Mouse (Mus musculus) embryonic facial prominence, embryonic 14.5 days (tissue): ENCODE measurements around the gene Zdhhc4. TPM values are rescaled to one million over a fixed set of nuclear protein-coding genes. Genes with fewer than 3 reads are reported as not detected.

Source experiments
- ATAC-seq: fragments of 200-750 bp; cut with Nextera tagmentation; 2 replicates; pipeline ENCODE4 v1.8.0; 2017; ENCODE audit warnings: low read depth, moderate number of reproducible peaks, moderate TSS enrichment
- DNase-seq: peaks from one replicate; pipeline ENCODE4 v3.0.0-alpha.2; 2015; ENCODE audit warnings: low spot score
- H3K27ac ChIP-seq: fragments of 300-500 bp; sonication (generic); replicated peaks from 2 replicates; pipeline ENCODE4 v1.5.1; 2014; ENCODE audit warnings: low read depth, mild to moderate bottlenecking, low read length, moderate library complexity
- H3K27me3 ChIP-seq: fragments of 300-500 bp; sonication (generic); replicated peaks from 2 replicates; pipeline ENCODE4 v1.6.1; 2014; ENCODE audit warnings: low read length; ENCODE audit not compliant: control insufficient read depth, insufficient read depth
- H3K36me3 ChIP-seq: fragments of 300-500 bp; sonication (generic); 2 replicates; pipeline ENCODE4 v1.6.1; 2014; ENCODE audit warnings: low read length, mixed read lengths; ENCODE audit not compliant: control insufficient read depth, insufficient read depth
- H3K4me1 ChIP-seq: fragments of 300-500 bp; sonication (generic); 2 replicates; pipeline ENCODE4 v1.6.1; 2014; ENCODE audit warnings: antibody characterized with exemption, low read length; ENCODE audit not compliant: control insufficient read depth, insufficient read depth
- H3K4me2 ChIP-seq: fragments of 300-500 bp; sonication (generic); 2 replicates; pipeline ENCODE4 v1.6.1; 2014; ENCODE audit warnings: low read depth, mild to moderate bottlenecking, low read length, moderate library complexity, mixed read lengths
- H3K4me3 ChIP-seq: fragments of 300-500 bp; sonication (generic); 2 replicates; pipeline ENCODE4 v1.5.1; 2014; ENCODE audit warnings: low read depth, mild to moderate bottlenecking, low read length
- H3K9ac ChIP-seq: fragments of 300-500 bp; sonication (generic); 2 replicates; pipeline ENCODE4 v1.6.1; 2014; ENCODE audit warnings: low read depth, mild to moderate bottlenecking, low read length, moderate library complexity, mixed read lengths
- H3K9me3 ChIP-seq: fragments of 300-500 bp; sonication (generic); 2 replicates; pipeline ENCODE4 v1.6.1; 2016; ENCODE audit warnings: low read length; ENCODE audit not compliant: control insufficient read depth
- WGBS: fragments of 180-500 bp; shearing (Covaris S2); extraction: QIAGEN DNeasy Blood & Tissue Kit; methylation state at CpG from one replicate; pipeline ENCODE4 v1.1.7; 2014; 5-methylcytosine and 5-hydroxymethylcytosine counted together
- polyA plus RNA-seq: library from polyadenylated mRNA; unstranded; fragments of >200 nt; fragmentation: Nextera tagmentation; extraction: Ambion mirVana; gene quantifications from 2 replicates; pipeline ENCODE4 v1.2.1, GENCODE M21; 2014

Gene Zdhhc4
- 68.3 and 74.7 TPM in 2 replicates for polyA plus RNA-seq

DNA sequence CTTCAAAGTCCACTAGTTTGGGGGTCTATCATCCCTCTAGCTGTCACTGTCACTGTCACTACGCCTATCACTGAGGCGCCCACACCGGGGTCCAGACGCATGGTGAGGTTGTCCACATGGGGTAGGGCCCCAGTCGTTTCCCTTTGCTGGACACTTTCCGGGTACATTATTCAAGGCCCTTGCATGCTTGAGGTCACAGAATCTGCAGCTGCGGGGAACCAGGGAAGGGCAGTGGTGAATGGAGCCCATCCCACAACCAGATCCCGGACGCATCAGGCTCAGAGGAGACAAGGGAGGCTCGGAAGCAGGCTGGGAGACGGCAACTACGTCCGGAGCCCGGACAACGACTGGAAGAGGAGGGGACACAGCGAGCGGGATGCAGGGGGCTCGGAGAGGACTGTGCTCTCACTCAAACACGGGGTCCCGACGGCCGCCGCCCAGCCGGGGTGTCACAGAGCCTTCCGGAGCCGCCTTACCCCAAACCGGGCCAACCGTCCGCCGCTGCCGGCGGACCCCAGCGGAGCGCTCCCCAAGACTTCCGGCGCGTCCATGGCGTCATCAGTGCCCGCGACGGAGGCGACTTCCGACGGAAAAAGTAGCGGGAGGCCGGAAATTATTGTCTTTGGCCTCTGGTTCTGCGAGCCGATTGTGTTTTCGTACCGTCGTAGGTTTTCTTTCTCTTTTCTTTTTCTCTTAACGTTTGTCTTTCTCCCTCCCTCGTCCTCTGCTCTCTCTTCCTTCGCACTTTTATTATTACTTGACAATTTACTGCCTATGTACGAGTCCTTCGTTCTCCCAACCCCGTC, at the start of gene Zdhhc4:
Zdhhc4 (minus strand) TSS at position 567 of the 806 bp plus-strand sequence.
- Histone ChIP-seq H3K4me1 (peaks cover 13% of the 10 kb centered on the region), H3K27me3 (no peaks in the 10 kb centered on the region), H3K36me3 (peaks cover 18% of the 10 kb centered on the region), H3K27ac (peak within 1 kb of the TSS; percentile 83), H3K4me3 (peak within 1 kb of the TSS; percentile 77), H3K9ac (peak within 1 kb of the TSS; percentile 92), H3K9me3 (no peaks in the 10 kb centered on the region), H3K4me2 (peak within 1 kb of the TSS; percentile 91)
- peak; percentile 73 for ATAC-seq
- WGBS, result 1% methylated on average over 26 of the region's 57 CpGs
- peak; percentile 95 for DNase-seq

DNA sequence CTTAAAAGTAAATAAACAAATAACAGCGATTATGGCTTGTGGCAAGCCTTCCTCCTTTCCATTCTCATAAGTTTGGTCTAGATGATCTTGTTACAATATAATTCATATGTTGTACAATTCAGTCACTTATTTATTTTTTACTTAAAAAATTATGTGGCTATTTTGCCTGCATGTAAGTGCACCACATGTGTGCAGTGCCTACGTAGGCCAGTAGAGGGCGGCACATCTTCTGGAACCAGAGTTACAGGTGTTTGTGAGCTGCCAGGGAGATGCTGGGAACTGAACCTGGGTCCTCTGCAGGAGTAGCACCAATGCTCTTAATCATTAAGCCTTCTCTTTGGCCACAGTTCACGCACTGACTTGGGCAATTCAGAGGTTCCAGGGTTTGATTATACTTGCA, 47.1 kb upstream of the Zdhhc4 start:
- peaks cover 43% of the 10 kb centered on the region for H3K27me3 ChIP-seq
- ATAC-seq (no peak), DNase-seq (no peak)
- H3K4me1 ChIP-seq, result 0 out of 2 replicates have a peak, but pooled peaks cover 4% of the 10 kb centered on the region
- H3K27ac ChIP-seq, result no peak overlapping the region
- H3K4me3 ChIP-seq, result no peak overlapping the region
- H3K4me2 ChIP-seq, result no peak overlapping the region
- 85% methylated on average over 4 of the region's 4 CpGs for WGBS
- H3K36me3 ChIP-seq, result no peaks in the 10 kb centered on the region
- H3K9me3 ChIP-seq, result no peaks in the 10 kb centered on the region
- no peak overlapping the region for H3K9ac ChIP-seq

DNA sequence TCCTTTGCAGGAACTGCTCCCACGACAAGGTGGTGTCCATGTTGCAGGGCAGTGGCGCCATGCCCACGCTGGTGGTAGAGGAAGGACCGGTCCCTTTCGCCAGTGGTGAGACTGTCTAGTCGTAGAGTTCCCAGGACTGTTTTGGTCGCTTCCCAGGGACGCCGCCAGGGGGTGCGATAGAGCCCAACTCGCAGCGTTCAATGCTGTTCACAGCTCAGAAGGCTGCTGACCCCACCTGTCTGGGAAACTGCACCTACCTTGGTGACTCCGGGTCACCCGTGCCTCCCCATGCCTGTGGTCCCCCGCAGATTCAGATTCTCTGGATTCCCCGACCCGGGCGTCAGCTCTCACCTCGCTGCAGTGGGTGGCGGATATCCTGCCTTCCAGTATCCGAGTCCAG, 46.2 kb upstream of the Zdhhc4 start:
- 12% methylated on average over 17 of the region's 21 CpGs for WGBS
- Histone ChIP-seq H3K27me3 (peaks cover 52% of the 10 kb centered on the region), H3K4me3 (peak overlapping the region; percentile 18), H3K9ac (no peak overlapping the region), H3K4me2 (peak overlapping the region; percentile 43), H3K4me1 (0 out of 2 replicates have a peak, but pooled peaks cover 4% of the 10 kb centered on the region), H3K9me3 (no peaks in the 10 kb centered on the region), H3K36me3 (no peaks in the 10 kb centered on the region), H3K27ac (no peak overlapping the region)
- ATAC-seq, result peak; percentile 50
- peak; percentile 30 for DNase-seq

DNA sequence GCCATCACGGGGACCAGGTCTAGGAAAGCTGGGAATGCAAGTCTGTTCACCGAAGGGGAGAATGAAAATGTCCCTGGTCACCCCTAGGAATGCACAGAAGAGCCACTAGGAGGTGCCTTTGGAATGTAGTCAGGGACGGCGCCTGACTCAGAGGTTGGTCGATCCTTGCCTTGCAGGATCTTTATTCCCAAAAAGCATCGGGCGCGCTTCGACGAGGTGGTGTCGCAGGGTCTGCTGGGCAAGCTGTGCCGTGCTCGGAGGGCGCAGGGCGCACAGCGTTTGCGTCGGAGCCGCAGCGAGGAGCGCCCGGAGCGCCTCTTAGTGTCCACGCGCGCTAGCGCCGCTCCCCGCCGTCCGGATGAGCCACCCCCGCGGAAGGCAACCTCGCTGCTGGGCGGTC, 43.8 kb upstream of the Zdhhc4 start:
- Histone ChIP-seq H3K4me2 (peak overlapping the region; percentile 59), H3K4me1 (0 out of 2 replicates have a peak, but pooled peaks cover 11% of the 10 kb centered on the region), H3K36me3 (no peaks in the 10 kb centered on the region), H3K27me3 (peaks cover 76% of the 10 kb centered on the region), H3K9ac (0 out of 2 replicates have a peak overlapping the region, but pooled peaks have one; percentile 46), H3K9me3 (no peaks in the 10 kb centered on the region), H3K27ac (no peak overlapping the region), H3K4me3 (peak overlapping the region; percentile 37)
- ATAC-seq, result no peak
- WGBS, result 2% methylated on average over 15 of the region's 35 CpGs
- peak; percentile 31 for DNase-seq

DNA sequence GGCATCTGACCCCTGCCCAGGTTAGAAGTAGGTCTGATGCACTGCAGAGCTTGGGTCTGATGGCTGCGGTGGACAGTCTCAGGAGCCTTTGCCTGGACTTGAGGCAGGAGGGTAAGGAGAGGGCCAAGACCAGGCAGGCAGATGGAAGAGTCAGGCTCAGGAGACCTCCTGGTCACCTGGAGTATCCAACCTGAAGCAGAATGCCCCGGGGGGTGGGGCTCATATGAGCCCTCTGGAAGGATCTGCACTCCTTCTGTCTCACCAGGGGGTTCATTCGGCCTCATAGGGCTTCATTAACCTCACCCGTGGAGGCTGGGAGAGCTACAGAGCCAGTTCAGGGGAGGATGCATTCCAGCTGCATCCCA, 42.1 kb upstream of the Zdhhc4 start:
- Histone ChIP-seq H3K4me2 (no peak overlapping the region), H3K36me3 (no peaks in the 10 kb centered on the region), H3K9ac (no peak overlapping the region), H3K4me1 (0 out of 2 replicates have a peak, but pooled peaks cover 11% of the 10 kb centered on the region), H3K9me3 (no peaks in the 10 kb centered on the region), H3K27ac (no peak overlapping the region), H3K4me3 (no peak overlapping the region), H3K27me3 (peaks cover 85% of the 10 kb centered on the region)
- DNase-seq (no peak), ATAC-seq (no peak)
- 47% methylated on average over 4 of the region's 4 CpGs for WGBS

DNA sequence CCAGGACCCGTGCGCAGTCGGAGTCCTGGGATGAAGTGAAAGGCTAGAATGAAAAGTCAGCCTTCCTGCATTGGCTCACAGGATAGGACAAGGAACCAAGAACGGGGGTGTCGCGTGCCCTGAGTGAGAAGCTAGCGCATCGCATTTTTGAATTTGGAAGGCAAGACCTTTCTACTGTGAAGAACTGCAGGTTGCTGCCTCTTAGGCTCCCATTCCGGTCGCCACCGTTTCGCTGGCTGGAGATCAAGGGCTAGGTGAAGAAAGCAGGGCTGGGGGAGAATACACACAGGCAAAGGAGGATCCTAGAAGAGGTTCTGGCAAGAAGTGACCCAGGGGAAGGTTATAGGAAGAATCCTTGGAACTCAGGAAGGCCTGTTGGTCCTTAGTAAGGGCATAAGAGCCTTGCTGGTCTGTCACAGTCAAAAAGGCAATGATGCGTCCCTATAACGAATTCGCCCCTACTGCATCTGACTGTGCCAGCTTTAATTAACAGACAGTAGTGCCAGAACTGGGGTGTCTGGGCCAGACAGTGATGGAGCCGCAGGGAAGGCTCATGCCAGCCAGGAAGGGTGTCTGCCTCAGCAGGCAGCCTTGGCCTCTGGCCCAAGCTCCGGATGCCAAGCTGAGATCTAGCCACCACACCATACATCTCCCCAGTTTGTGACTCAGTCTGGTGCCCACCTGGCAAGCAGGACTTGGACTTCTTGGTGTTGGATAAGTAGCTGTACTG, 41.5 kb upstream of the Zdhhc4 start:
- Histone ChIP-seq H3K27ac (no peak overlapping the region), H3K9ac (no peak overlapping the region), H3K4me3 (peak overlapping the region; percentile 27), H3K4me2 (peak overlapping the region; percentile 46; the same call in 1 of the 2 replicates), H3K9me3 (no peaks in the 10 kb centered on the region), H3K4me1 (0 out of 2 replicates have a peak, but pooled peaks cover 11% of the 10 kb centered on the region), H3K36me3 (no peaks in the 10 kb centered on the region), H3K27me3 (peaks cover 88% of the 10 kb centered on the region)
- WGBS, result 28% methylated on average over 17 of the region's 17 CpGs
- no peak for DNase-seq
- no peak for ATAC-seq

DNA sequence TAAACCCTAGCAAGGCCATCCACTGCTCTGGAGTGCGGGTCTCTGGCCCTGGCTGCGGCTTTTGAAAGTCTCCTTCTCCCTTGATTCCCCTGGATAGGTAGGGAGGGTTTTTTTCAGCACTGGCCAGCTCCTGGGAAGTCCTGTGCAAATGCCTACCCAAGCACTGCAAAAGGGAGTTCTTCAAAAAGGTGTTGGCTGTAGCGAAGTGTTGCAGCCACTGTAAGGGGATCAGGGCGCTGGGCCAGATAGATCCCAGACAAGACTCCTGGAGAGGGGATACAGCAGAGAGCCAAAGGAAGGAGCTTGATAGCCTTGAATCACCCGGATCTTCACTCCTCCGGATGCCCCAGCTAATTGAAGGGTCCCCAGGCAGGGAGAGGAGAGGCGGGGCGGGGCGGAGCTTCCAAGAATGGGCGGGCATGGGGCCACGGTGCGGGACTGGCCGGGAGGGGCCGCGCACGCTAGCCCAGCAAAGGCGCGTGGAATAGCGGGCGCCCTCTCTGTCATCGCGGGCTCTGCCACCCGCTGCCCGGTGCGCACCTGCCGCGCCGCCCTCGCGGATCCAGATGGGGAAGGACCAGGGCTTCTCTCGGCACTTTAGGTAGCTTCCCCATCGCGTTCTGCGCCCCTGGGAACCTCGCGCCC, 40.7 kb upstream of the Zdhhc4 start:
- Histone ChIP-seq H3K27ac (no peak overlapping the region), H3K27me3 (peaks cover 86% of the 10 kb centered on the region), H3K4me1 (0 out of 2 replicates have a peak, but pooled peaks cover 11% of the 10 kb centered on the region), H3K36me3 (no peaks in the 10 kb centered on the region), H3K4me2 (peak overlapping the region; percentile 46), H3K9ac (no peak overlapping the region), H3K4me3 (peak overlapping the region; percentile 27), H3K9me3 (no peaks in the 10 kb centered on the region)
- ATAC-seq (0 out of 2 replicates have a peak, but pooled peaks have one; percentile 33), DNase-seq (no peak)
- WGBS, result 3% methylated on average over 13 of the region's 36 CpGs

DNA sequence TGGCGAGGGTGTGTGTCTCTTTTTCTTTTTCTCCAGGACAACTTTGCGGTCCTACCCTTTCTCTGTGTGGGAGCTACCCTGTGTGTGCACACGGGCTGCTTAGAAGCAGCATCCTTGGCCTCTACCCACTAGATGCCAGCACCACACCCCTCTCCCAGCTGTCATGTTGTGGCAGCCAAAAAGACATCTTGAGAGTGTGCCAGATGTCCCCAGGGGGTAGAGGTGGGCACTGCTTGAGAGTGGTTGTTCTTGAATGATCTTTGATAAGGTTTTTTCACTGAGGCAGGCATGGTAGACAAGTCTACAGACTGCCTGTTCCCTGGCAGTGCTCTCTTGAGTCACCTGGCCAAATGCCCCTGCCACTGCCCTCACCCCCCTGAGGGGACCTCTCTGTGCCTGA, 38.9 kb upstream of the Zdhhc4 start:
- no peaks in the 10 kb centered on the region for H3K36me3 ChIP-seq
- no peaks in the 10 kb centered on the region for H3K9me3 ChIP-seq
- no peak for DNase-seq
- peaks cover 86% of the 10 kb centered on the region for H3K27me3 ChIP-seq
- H3K4me1 ChIP-seq, result peaks cover 19% of the 10 kb centered on the region
- WGBS, result 71% methylated on average over 3 of the region's 3 CpGs
- ATAC-seq, result no peak
- no peak overlapping the region for H3K9ac ChIP-seq
- no peak overlapping the region for H3K4me3 ChIP-seq
- H3K27ac ChIP-seq, result no peak overlapping the region
- H3K4me2 ChIP-seq, result no peak overlapping the region
